Mouse (Mus musculus): ENCODE data around the gene Noto. TPM values are rescaled to one million over a fixed set of nuclear protein-coding genes. Genes with fewer than 3 reads are reported as not detected.

The Noto gene
- polyA plus RNA-seq, 1 experiment from 2014 or later = not detected

DNA sequence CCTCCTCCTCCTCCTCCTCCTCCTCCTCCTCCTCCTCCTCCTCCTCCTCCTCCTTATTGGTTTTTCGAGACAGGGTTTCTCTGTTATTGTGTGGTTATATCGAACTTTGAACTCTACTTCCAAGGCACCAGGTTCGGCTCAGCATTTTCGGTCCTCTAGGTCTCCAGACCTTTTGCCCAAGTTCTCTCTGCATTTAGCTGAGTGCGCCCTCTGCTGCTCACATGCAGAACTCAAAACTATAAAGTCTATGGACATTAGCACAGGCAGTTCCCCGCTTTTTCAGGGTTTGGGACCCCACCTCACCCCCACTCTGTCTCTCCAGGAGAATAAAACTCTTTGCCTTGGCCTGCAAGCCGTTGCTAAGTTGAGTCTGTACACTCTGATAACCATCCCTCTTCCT lies 31.9 kb upstream of the Noto start:
- ATAC-seq (replicated peaks; ENCODE audit: low FRiP score) = no peak
- no peaks in the 10 kb centered on the region for H3K9me3 ChIP-seq (replicated peaks)
- no peak overlapping the region for H3K9ac ChIP-seq
- H3K27me3 ChIP-seq = peaks cover 10% of the 10 kb centered on the region
- H3K27ac ChIP-seq = no peak overlapping the region
- no peak overlapping the region for H3K4me2 ChIP-seq
- no peaks in the 10 kb centered on the region; the same call in 1 of the 2 replicates for H3K4me1 ChIP-seq
- WGBS = 30% methylated on average over 6 of the region's 7 CpGs
- no peaks in the 10 kb centered on the region for H3K36me3 ChIP-seq
- H3K4me3 ChIP-seq (replicated peaks) = no peak overlapping the region

DNA sequence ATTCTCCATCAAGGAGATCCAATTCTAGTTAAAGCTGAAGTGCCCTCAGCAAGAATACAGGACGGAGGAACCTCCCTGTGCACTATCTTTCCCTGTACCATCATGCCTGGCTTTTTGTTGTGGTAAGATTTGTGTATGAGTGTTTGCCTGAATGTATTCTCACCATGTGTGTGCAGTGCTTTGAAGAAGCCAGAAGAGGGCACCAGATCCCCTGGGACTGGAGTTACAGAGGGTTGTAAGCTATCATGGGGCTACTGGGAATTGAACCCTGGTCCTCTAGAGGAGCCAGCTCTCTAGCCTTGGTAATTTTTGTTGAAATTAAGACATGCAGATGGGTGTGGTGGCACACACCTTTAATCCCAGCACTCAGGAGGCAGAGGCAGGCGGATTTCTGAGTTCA lies 28.3 kb upstream of the Noto start:
- H3K4me2 ChIP-seq = no peak overlapping the region
- 85% methylated on average over 2 of the region's 2 CpGs for WGBS
- no peak overlapping the region for H3K9ac ChIP-seq
- 0 out of 2 replicates have a peak, but pooled peaks cover 5% of the 10 kb centered on the region for H3K4me1 ChIP-seq
- no peak for ATAC-seq (replicated peaks; ENCODE audit: low FRiP score)
- no peaks in the 10 kb centered on the region for H3K36me3 ChIP-seq
- no peak overlapping the region for H3K4me3 ChIP-seq (replicated peaks)
- H3K9me3 ChIP-seq (replicated peaks) = no peaks in the 10 kb centered on the region
- H3K27ac ChIP-seq = no peak overlapping the region
- no peaks in the 10 kb centered on the region for H3K27me3 ChIP-seq

DNA sequence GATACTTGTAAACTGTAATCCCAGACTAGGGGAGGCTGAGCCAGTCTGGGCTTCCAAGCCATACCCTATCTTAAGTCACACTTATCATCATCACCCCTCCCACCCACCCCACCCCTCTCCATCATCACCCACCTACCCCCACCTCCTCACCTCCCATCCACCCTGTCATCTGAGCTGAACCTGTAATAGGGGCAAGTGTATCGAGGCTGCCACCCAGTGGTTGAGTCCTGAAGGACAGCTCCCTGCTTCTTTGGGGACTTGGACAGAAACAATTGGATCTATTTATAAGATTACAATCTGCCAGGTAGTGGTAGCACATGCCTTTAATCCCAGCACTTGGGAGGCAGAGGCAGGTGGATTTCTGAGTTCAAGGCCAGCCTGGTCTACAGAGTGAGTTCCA lies 26.5 kb upstream of the Noto start:
- Histone ChIP-seq H3K4me2 (no peak overlapping the region), H3K4me3 (replicated peaks) (no peak overlapping the region), H3K4me1 (0 out of 2 replicates have a peak, but pooled peaks cover 5% of the 10 kb centered on the region), H3K27me3 (no peaks in the 10 kb centered on the region), H3K9me3 (replicated peaks) (no peaks in the 10 kb centered on the region), H3K27ac (no peak overlapping the region), H3K9ac (no peak overlapping the region), H3K36me3 (no peaks in the 10 kb centered on the region)
- WGBS = 19% methylated on average over 1 of the region's 1 CpGs
- no peak for ATAC-seq (replicated peaks; ENCODE audit: low FRiP score)

DNA sequence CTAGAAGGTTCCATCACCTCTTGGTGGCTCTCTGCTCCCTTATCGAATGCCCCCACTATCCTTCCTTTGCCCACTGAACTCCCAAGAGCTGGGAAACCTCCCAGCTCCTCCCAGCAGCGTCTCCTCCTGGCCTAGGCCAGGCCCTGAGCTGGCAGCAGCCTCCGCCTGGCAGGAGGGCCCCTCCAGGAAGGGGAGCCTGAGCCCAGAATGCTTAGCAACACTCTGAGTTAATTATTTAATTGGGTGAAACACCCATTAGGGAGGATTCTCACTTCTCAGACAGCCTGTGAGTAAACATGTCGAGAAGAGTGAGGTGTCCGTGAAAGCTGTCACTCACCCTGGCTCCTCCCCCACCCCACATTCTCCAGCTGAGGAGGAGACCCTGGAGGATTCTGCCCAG lies 24.0 kb upstream of the Noto start:
- Histone ChIP-seq H3K9me3 (replicated peaks) (no peaks in the 10 kb centered on the region), H3K36me3 (no peaks in the 10 kb centered on the region), H3K4me1 (0 out of 2 replicates have a peak, but pooled peaks cover 5% of the 10 kb centered on the region), H3K4me3 (replicated peaks) (no peak overlapping the region), H3K9ac (no peak overlapping the region), H3K4me2 (no peak overlapping the region), H3K27ac (no peak overlapping the region), H3K27me3 (0 out of 2 replicates have a peak, but pooled peaks cover 2% of the 10 kb centered on the region)
- WGBS = 27% methylated on average over 5 of the region's 5 CpGs
- peak; percentile 33; the same call in 1 of the 2 replicates for ATAC-seq (replicated peaks; ENCODE audit: low FRiP score)

DNA sequence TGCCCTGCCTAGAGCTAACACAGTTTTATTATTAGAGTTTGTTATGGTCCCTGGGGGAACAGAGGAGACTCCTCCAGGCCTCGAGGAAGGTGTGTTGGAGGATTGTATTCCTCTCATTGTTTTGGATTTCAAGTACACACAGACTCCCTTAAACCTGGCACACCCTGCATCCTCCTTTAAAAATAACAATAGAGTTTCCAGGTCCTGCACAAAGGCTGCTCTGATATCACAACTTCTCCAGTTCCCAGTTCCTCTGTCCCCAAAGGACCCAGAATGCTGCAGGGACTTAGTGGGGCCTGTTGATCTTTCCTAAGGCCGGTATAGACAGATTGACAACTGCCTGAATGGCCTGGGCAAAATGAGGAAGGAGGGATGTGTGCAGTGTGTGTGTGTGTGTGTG lies 21.1 kb upstream of the Noto start:
- 29% methylated on average over 2 of the region's 2 CpGs for WGBS
- H3K9me3 ChIP-seq (replicated peaks) = no peaks in the 10 kb centered on the region

DNA sequence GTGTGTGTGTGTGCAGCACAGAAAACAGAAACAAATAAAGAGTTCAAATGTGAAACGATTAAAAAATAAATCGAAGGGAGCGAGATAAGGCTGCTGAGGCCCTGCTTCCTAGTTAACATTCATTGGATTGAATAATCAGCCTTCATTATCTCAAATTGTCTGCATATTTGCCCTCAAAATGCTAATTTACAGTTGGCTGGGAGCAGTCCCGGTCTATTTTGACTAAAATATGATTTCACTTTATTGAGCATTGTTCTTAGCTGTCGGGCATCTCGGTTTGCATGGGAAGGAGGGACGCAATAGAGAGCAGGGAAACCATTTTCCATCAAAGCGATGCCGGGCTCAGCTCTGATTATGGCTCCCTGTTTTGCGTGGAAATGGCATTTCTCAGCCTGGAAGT lies 20.6 kb upstream of the Noto start:
- Histone ChIP-seq H3K27ac (no peak overlapping the region), H3K27me3 (peaks cover 25% of the 10 kb centered on the region), H3K4me1 (0 out of 2 replicates have a peak, but pooled peaks cover 5% of the 10 kb centered on the region), H3K9ac (no peak overlapping the region), H3K4me3 (replicated peaks) (no peak overlapping the region), H3K36me3 (no peaks in the 10 kb centered on the region), H3K9me3 (replicated peaks) (no peaks in the 10 kb centered on the region), H3K4me2 (no peak overlapping the region)
- 78% methylated on average over 10 of the region's 10 CpGs for WGBS
- ATAC-seq (replicated peaks; ENCODE audit: low FRiP score) = no peak

More for the DNA sequence above, 21.1 kb upstream of the Noto start:
- H3K4me1 ChIP-seq = 0 out of 2 replicates have a peak, but pooled peaks cover 5% of the 10 kb centered on the region
- H3K27ac ChIP-seq = no peak overlapping the region
- no peak for ATAC-seq (replicated peaks; ENCODE audit: low FRiP score)
- H3K4me3 ChIP-seq (replicated peaks) = no peak overlapping the region
- H3K4me2 ChIP-seq = no peak overlapping the region
- no peak overlapping the region for H3K9ac ChIP-seq
- H3K36me3 ChIP-seq = no peaks in the 10 kb centered on the region
- H3K27me3 ChIP-seq = peaks cover 20% of the 10 kb centered on the region

DNA sequence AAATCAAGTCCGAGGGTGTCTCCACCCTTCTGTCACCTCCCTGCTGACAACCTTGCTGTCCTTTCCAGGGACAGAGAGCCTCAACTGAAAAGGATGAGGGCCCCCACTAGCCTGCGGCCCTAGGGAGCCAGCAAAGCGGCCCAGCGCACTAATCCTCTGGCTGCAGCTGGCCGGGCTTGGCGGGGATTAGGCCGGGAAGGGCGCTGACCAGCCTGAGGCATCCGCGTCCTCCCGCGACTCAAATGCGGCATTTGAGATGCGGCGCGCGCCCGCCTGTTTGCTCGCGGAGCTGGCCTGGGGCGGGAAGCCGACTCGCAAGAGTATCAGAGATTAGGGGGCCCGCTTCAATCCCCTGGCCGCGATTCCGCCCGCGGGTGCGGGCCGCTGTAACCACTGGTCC lies 14.7 kb upstream of the Noto start:
- Histone ChIP-seq H3K4me2 (peak overlapping the region; percentile 50), H3K9me3 (replicated peaks) (no peaks in the 10 kb centered on the region), H3K4me1 (peaks cover 8% of the 10 kb centered on the region), H3K27me3 (peaks cover 51% of the 10 kb centered on the region), H3K27ac (no peak overlapping the region), H3K36me3 (no peaks in the 10 kb centered on the region), H3K9ac (peak overlapping the region; percentile 38; the same call in 1 of the 2 replicates), H3K4me3 (replicated peaks) (peak overlapping the region; percentile 32)
- no peak for ATAC-seq (replicated peaks; ENCODE audit: low FRiP score)
- 2% methylated on average over 31 of the region's 31 CpGs for WGBS

DNA sequence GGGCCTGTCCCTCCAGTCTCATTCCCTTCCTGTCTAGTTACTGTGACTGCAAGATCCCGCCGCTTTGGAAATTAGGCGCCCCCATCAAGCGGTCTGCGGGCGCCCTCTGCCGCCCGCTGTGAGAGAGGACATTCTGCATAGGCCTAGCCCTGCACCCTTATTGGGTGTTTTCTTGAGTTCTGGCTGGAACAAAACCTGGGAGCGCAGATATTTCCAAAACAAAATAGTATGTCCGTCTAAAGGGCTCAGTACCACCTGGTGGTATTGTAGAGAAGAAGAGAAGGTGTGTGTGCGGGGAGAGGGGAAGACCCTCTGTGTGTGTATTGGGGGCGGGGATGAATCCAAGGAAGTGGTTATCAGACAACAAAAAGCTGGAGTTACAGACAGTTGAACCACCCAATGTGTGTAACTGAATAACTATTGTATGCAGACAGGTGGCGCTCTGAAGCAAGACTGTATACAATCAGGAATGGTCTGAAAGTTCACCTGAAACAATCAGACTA lies 12.9 kb upstream of the Noto start:
- Histone ChIP-seq H3K27me3 (peaks cover 53% of the 10 kb centered on the region), H3K4me3 (replicated peaks) (peak overlapping the region; percentile 19; the same call in 1 of the 2 replicates), H3K9ac (no peak overlapping the region), H3K4me2 (peak overlapping the region; percentile 40; the same call in 1 of the 2 replicates), H3K36me3 (no peaks in the 10 kb centered on the region), H3K4me1 (peaks cover 8% of the 10 kb centered on the region), H3K9me3 (replicated peaks) (no peaks in the 10 kb centered on the region), H3K27ac (no peak overlapping the region)
- 11% methylated on average over 13 of the region's 13 CpGs for WGBS
- peak; percentile 87 for ATAC-seq (replicated peaks; ENCODE audit: low FRiP score)

DNA sequence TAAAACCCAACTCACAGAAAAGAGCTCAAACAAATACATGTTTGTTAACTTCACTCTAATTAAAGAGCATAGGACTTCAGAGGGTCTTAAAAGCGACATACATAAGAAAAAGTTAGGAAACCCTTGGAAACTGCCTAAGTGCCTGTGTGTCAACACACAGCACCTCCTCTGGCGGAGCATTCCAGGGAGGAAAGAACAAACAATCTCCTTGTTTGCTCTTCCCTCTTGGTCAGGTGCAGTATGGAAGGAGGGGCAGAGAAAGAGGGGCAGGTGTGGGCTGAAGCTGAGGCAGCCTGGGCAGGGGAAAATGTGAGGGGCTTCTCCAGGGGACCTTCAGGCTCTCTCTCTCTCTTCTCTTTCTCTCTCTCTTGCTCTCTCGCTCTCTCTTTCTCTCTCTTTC lies 7.9 kb upstream of the Noto start:
- Histone ChIP-seq H3K9ac (no peak overlapping the region), H3K4me1 (no peaks in the 10 kb centered on the region), H3K4me3 (replicated peaks) (no peak overlapping the region), H3K27me3 (0 out of 2 replicates have a peak, but pooled peaks cover 6% of the 10 kb centered on the region), H3K36me3 (no peaks in the 10 kb centered on the region), H3K4me2 (no peak overlapping the region), H3K9me3 (replicated peaks) (no peaks in the 10 kb centered on the region), H3K27ac (no peak overlapping the region)
- 56% methylated on average over 3 of the region's 3 CpGs for WGBS
- ATAC-seq (replicated peaks; ENCODE audit: low FRiP score) = no peak

DNA sequence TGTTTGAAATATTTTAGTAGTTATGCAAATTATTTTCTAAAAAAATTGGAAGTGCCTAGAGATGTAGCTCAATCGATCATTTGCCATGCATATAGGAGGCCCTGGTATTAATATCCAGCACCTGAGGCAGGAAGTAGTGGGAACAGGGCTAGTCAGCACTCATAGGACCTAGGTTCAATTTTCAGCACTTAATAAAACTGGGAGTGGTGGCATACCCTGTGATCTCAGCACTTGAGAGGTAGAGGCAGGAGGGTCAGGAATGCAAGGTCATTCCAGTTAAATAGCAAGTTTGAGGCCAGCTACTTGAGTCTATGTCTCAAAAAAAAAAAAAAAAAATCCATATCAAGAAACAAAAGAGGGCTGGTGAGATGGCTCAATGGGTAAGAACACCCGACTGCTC lies 4.5 kb upstream of the Noto start:
- no peaks in the 10 kb centered on the region for H3K9me3 ChIP-seq (replicated peaks)
- H3K36me3 ChIP-seq = no peaks in the 10 kb centered on the region
- H3K4me1 ChIP-seq = peaks cover 7% of the 10 kb centered on the region; the same call in 1 of the 2 replicates
- peaks cover 20% of the 10 kb centered on the region for H3K27me3 ChIP-seq
- H3K4me2 ChIP-seq = no peak overlapping the region
- no peak overlapping the region for H3K4me3 ChIP-seq (replicated peaks)
- H3K27ac ChIP-seq = no peak overlapping the region
- no peak for ATAC-seq (replicated peaks; ENCODE audit: low FRiP score)
- 83% methylated on average over 2 of the region's 2 CpGs for WGBS
- H3K9ac ChIP-seq = no peak overlapping the region

DNA sequence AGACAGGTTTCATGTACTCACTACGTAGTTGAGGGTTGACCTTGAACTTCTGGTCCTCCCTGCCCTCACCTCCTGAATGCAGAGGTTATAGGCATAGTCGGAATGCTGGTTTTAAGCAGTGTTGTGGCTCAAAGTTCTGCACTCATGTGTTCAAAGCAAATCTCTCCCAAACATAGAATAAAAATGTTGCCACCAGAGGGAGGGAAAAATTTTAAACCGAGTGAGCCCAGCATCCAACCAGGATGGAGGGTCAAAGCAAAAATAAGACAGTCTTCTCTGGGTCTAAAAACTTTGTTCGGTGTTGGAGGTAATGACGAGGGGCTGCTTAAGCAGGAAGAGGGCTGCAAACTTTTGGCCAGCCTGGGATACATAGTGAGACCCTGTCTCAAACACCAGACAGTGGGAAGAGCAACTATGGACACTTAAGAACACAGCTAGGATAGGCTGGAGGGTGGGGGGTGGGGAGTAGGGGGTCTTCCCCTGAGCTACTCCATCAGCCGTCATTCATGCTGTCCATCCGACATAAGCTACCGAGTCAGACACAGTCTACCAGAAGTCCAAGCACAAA lies 7.7 kb downstream of the Noto start:
- H3K4me1 ChIP-seq = peaks cover 16% of the 10 kb centered on the region
- H3K9me3 ChIP-seq (replicated peaks) = no peaks in the 10 kb centered on the region
- peak overlapping the region; percentile 76 for H3K4me2 ChIP-seq
- no peaks in the 10 kb centered on the region for H3K36me3 ChIP-seq
- H3K27ac ChIP-seq = no peak overlapping the region
- ATAC-seq (replicated peaks; ENCODE audit: low FRiP score) = no peak; the same call in none of the 2 replicates
- peak overlapping the region; percentile 92 for H3K4me3 ChIP-seq (replicated peaks)
- peaks cover 5% of the 10 kb centered on the region for H3K27me3 ChIP-seq
- peak overlapping the region; percentile 86 for H3K9ac ChIP-seq
- 40% methylated on average over 8 of the region's 8 CpGs for WGBS

DNA sequence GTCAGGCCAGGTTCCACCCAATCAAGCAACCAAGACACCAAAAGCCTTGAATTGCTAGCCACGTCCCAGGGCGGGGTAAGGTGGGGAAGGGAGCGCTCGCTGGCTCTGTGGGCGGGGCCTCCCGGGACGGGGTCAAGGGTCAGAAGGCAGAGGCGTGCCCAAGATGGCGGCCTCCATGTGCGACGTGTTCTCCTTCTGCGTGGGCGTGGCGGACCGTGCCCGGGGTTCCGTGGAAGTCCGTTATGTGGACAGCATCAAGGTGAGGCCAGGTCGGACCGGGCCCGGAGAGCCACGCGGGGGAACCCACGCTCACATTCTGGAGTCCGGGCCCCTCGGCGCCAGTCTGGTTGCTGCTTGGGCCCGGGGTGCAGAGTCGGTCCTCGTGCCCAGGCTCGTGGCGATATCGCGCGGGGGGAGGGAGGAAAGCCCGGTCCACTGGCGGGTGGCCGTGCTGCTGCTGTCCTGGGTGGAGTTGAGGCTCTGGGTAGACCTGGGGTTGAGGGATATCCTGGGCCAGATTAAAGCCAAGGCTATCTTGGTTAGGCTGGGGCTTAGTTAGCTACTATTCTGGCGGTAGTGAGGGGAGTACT lies 8.3 kb downstream of the Noto start, which contains the start of gene Smyd5:
TSS of gene Smyd5 (plus strand) at position 148 of the 590 bp plus-strand sequence.
- H3K27ac ChIP-seq = no peak within 1 kb of the TSS
- H3K4me3 ChIP-seq (replicated peaks) = peak within 1 kb of the TSS; percentile 92
- peak within 1 kb of the TSS; percentile 76 for H3K4me2 ChIP-seq
- H3K36me3 ChIP-seq = no peaks in the 10 kb centered on the region
- under 1% methylated on average over 39 of the region's 39 CpGs for WGBS
- H3K9ac ChIP-seq = peak within 1 kb of the TSS; percentile 86
- H3K4me1 ChIP-seq = peaks cover 16% of the 10 kb centered on the region
- ATAC-seq (replicated peaks; ENCODE audit: low FRiP score) = peak; percentile 87
- no peaks in the 10 kb centered on the region for H3K9me3 ChIP-seq (replicated peaks)
- peaks cover 5% of the 10 kb centered on the region for H3K27me3 ChIP-seq

All from kidney, embryonic 15.5 days (tissue).